18 mouse cellular contexts compared by ENCODE assay signal in genomic region chr5:150164671-150165070, GRCm38 (mm10).
"Had no signal": no experiment of that assay in that cellular context is flagged by ENCODE, and none has a peak within 500 bp of the region (broad histone marks: within the 10 kb centered on the region; RNA-seq: fewer than 3 reads in every experiment).

No protein-coding gene starts in this region.

- H3K4me3 ChIP-seq: liver, embryonic 15.5 days; lung, embryonic 15.5 days; megakaryocyte, embryonic 14.5 days; midbrain, embryonic 12.5 days; neural tube, embryonic 12.5 days; stomach, embryonic 15.5 days had no signal

- ATAC-seq: liver, postnatal 0 days; lung, postnatal 0 days had no signal

- H3K9me3 ChIP-seq: liver, embryonic 15.5 days; lung, embryonic 15.5 days; megakaryocyte, embryonic 14.5 days; midbrain, embryonic 12.5 days; neural tube, embryonic 12.5 days; stomach, embryonic 15.5 days had no signal

- H3K36me3 ChIP-seq: liver, embryonic 15.5 days; lung, embryonic 15.5 days; midbrain, embryonic 12.5 days; neural tube, embryonic 12.5 days; stomach, embryonic 15.5 days had no signal

- H3K4me2 ChIP-seq: liver, embryonic 15.5 days; lung, embryonic 15.5 days; midbrain, embryonic 12.5 days; neural tube, embryonic 12.5 days; stomach, embryonic 15.5 days had no signal

- H3K4me1 ChIP-seq: liver, embryonic 15.5 days; lung, embryonic 15.5 days; midbrain, embryonic 12.5 days; neural tube, embryonic 12.5 days; stomach, embryonic 15.5 days had no signal

- DNase-seq: liver, postnatal 0 days; lung, adult 2 months; lung, postnatal 14 days; lung, postnatal 36 days; midbrain, embryonic 14.5 days; right cerebral cortex, postnatal 14 days; thymus, adult 2 months; thymus, postnatal 25 days; thymus, postnatal 4 days had no signal

- H3K9ac ChIP-seq: liver, embryonic 15.5 days; liver, postnatal 0 days; lung, embryonic 15.5 days; midbrain, embryonic 12.5 days; neural tube, embryonic 12.5 days; stomach, embryonic 15.5 days had no signal

- H3K27ac ChIP-seq: liver, embryonic 15.5 days; lung, embryonic 15.5 days; macrophage; midbrain, embryonic 12.5 days; neural tube, embryonic 12.5 days; stomach, embryonic 15.5 days; stomach, postnatal 0 days had no signal

- H3K27me3 ChIP-seq: liver, embryonic 15.5 days; lung, embryonic 15.5 days; megakaryocyte, embryonic 14.5 days; midbrain, embryonic 12.5 days; neural tube, embryonic 12.5 days; stomach, embryonic 15.5 days had no signal
